Mouse (Mus musculus) thymus, adult 2 months (tissue): ENCODE data around the gene Rapgefl1. TPM values are rescaled to one million over a fixed set of nuclear protein-coding genes. Genes with fewer than 3 reads are reported as not detected.

ENCODE experiments used
- DNase-seq: peaks from one replicate; pipeline ENCODE4 v3.0.0; 2021
- H3K27ac ChIP-seq: fragments of 200-500 bp; 2 replicates; pipeline ENCODE4 v1.5.1; 2012; ENCODE audit warnings: low read length, control low read depth; ENCODE audit not compliant: control insufficient read depth, insufficient read depth
- H3K27me3 ChIP-seq: fragments of 200-500 bp; 2 replicates; pipeline ENCODE4 v1.6.1; 2012; ENCODE audit warnings: mild to moderate bottlenecking, low read length, moderate library complexity, mixed read lengths; ENCODE audit not compliant: control insufficient read depth, insufficient read depth
- H3K36me3 ChIP-seq: fragments of 200-500 bp; 2 replicates; pipeline ENCODE4 v1.6.1; 2012; ENCODE audit warnings: mild to moderate bottlenecking, low read length, moderate library complexity; ENCODE audit not compliant: control insufficient read depth, insufficient read depth
- H3K4me1 ChIP-seq: fragments of 200-500 bp; replicated peaks from 2 replicates; pipeline ENCODE4 v1.6.1; 2012; ENCODE audit warnings: low read length; ENCODE audit not compliant: control insufficient read depth, insufficient read depth
- H3K4me3 ChIP-seq: fragments of 200-500 bp; 2 replicates; pipeline ENCODE4 v1.5.1; 2012; ENCODE audit warnings: mild to moderate bottlenecking, low read length, control low read depth, moderate library complexity; ENCODE audit not compliant: control insufficient read depth, insufficient read depth
- CTCF ChIP-seq: fragments of 200-500 bp; IDR thresholded peaks from 2 replicates; pipeline ENCODE4 v1.5.1; 2012; ENCODE audit warnings: mild to moderate bottlenecking, control low read depth, low read length, moderate library complexity, borderline replicate concordance; ENCODE audit not compliant: control insufficient read depth, poor library complexity, insufficient read depth; ENCODE audit errors: extremely low read depth
- POLR2A ChIP-seq: fragments of 200-500 bp; IDR thresholded peaks from 2 replicates; pipeline ENCODE4 v1.6.1; 2012; ENCODE audit warnings: mild to moderate bottlenecking, low read length, control low read depth, moderate library complexity; ENCODE audit not compliant: control insufficient read depth, poor library complexity, insufficient read depth; ENCODE audit errors: extremely low read depth
- WGBS: fragments of 180-500 bp; shearing (Covaris S2); methylation state at CpG from one replicate; pipeline ENCODE4 v1.1.7; 2018; 5-methylcytosine and 5-hydroxymethylcytosine counted together
- polyA plus RNA-seq: library from polyadenylated mRNA; depleted of rRNA; stranded (reverse); fragments of >200 nt; gene quantifications from 2 replicates; pipeline ENCODE4 v1.2.3, GENCODE M21; 2012

The Rapgefl1 gene
- polyA plus RNA-seq, 1 experiment, result 8.5 TPM

- no peak overlapping the region for H3K4me3 ChIP-seq
- no peaks in the 10 kb centered on the region for H3K36me3 ChIP-seq
- 97% methylated on average over 5 of the region's 5 CpGs for WGBS
- TF ChIP-seq POLR2A, result no peak
- no peak overlapping the region for H3K27ac ChIP-seq
- DNase-seq, result no peak
- H3K4me1 ChIP-seq, result peaks cover 18% of the 10 kb centered on the region
- no peaks in the 10 kb centered on the region for H3K27me3 ChIP-seq
These were observed 45.9 kb upstream of the Rapgefl1 start for GRCm38 (mm10) chr11:98790631-98791205.

GRCm38 (mm10) chr11:98791448-98791847 is 45.1 kb upstream of the Rapgefl1 start:
- WGBS, result 97% methylated on average over 1 of the region's 1 CpGs
- H3K4me1 ChIP-seq, result peaks cover 11% of the 10 kb centered on the region

GRCm38 (mm10) chr11:98792081-98792480 is 44.5 kb upstream of the Rapgefl1 start:
- no peak overlapping the region for H3K27ac ChIP-seq
- H3K4me3 ChIP-seq, result no peak overlapping the region
- WGBS, result 83% methylated on average over 4 of the region's 4 CpGs
- TF ChIP-seq CTCF (no peak), POLR2A (no peak)
- no peaks in the 10 kb centered on the region for H3K27me3 ChIP-seq
- no peak for DNase-seq
- H3K36me3 ChIP-seq, result no peaks in the 10 kb centered on the region
- H3K4me1 ChIP-seq, result peaks cover 11% of the 10 kb centered on the region

More at GRCm38 (mm10) chr11:98791448-98791847, 45.1 kb upstream of the Rapgefl1 start:
- no peak for DNase-seq
- H3K27ac ChIP-seq, result no peak overlapping the region
- no peak overlapping the region for H3K4me3 ChIP-seq
- H3K36me3 ChIP-seq, result no peaks in the 10 kb centered on the region
- no peaks in the 10 kb centered on the region for H3K27me3 ChIP-seq
- TF ChIP-seq CTCF (no peak), POLR2A (no peak)

GRCm38 (mm10) chr11:98794469-98795014 is 42.0 kb upstream of the Rapgefl1 start:
- no peaks in the 10 kb centered on the region for H3K27me3 ChIP-seq
- peaks cover 7% of the 10 kb centered on the region for H3K36me3 ChIP-seq
- peak overlapping the region; percentile 100 for H3K4me3 ChIP-seq
- peaks cover 15% of the 10 kb centered on the region for H3K4me1 ChIP-seq
- no peak for DNase-seq
- WGBS, result under 1% methylated on average over 30 of the region's 30 CpGs
- H3K27ac ChIP-seq, result peak overlapping the region; percentile 79
- TF ChIP-seq CTCF (no peak), POLR2A (no peak)

- Histone ChIP-seq H3K4me3 (peak within 1 kb of the TSS; percentile 100), H3K4me1 (peaks cover 15% of the 10 kb centered on the region), H3K27ac (peak within 1 kb of the TSS; percentile 79), H3K36me3 (peaks cover 10% of the 10 kb centered on the region), H3K27me3 (no peaks in the 10 kb centered on the region)
- 1% methylated on average over 69 of the region's 89 CpGs for WGBS
- peak; percentile 87 for DNase-seq
- TF ChIP-seq POLR2A, result peak; percentile 87
- TF ChIP-seq CTCF, result peak; percentile 51; the same call in 1 of the 2 replicates
These were observed 41.4 kb upstream of the Rapgefl1 start, which contains the start of gene Msl1 for GRCm38 (mm10) chr11:98795015-98795713. TSS of gene Msl1 (plus strand) at chr11:98795516.

DNA sequence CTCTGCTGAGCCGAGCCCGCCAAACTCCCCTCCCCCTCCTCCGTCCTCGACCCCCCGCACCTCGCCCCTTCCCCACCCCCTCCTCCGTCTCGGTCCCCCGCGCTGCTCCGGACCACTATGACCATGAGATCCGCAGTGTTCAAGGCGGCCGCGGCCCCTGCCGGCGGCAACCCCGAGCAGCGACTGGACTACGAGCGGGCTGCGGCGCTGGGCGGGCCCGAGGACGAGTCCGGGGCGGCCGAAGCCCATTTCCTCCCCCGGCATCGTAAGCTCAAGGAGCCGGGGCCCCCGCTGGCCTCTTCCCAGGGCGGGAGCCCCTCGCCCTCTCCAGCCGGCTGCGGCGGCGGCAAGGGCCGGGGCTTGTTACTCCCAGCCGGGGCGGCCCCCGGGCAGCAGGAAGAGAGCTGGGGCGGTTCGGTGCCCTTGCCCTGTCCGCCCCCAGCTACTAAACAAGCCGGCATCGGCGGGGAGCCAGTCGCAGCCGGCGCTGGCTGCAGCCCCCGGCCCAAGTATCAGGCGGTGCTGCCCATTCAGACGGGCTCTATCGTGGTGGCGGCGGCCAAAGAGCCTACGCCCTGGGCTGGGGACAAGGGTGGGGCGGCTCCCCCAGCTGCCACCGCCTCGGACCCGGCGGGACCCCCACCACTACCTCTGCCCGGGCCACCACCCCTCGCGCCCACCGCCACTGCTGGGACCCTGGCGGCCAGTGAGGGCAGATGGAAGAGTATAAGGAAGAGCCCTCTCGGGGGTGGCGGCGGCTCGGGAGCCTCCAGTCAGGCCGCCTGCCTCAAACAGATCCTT is 40.7 kb upstream of the Rapgefl1 start:
- Histone ChIP-seq H3K36me3 (peaks cover 18% of the 10 kb centered on the region), H3K27me3 (no peaks in the 10 kb centered on the region), H3K4me1 (peaks cover 15% of the 10 kb centered on the region), H3K4me3 (peak overlapping the region; percentile 100), H3K27ac (peak overlapping the region; percentile 73)
- peak; percentile 50 for DNase-seq
- WGBS, result under 1% methylated on average over 69 of the region's 74 CpGs
- TF ChIP-seq POLR2A (no peak), CTCF (no peak)
